Mouse (Mus musculus) cerebellum, adult 2 months (tissue): ENCODE results near the gene Wipf1. TPM values are rescaled to one million over a fixed set of nuclear protein-coding genes. Genes with fewer than 3 reads are reported as not detected.
A peak's percentile ranks its signal among the peaks of the same experiment; 100 is the strongest.

ENCODE experiments used
- DNase-seq, 2 experiments: peaks; one replicate each; pipeline ENCODE4 v3.0.0; 2021
- H3K27ac ChIP-seq: fragments of 200-500 bp; 2 replicates; pipeline ENCODE4 v1.5.1; 2012; ENCODE audit warnings: low read length, control low read depth, inconsistent platforms; ENCODE audit not compliant: insufficient read depth
- H3K27me3 ChIP-seq: fragments of 200-500 bp; 2 replicates; pipeline ENCODE4 v1.6.1; 2012; ENCODE audit warnings: inconsistent platforms, mild to moderate bottlenecking, low read length, moderate library complexity; ENCODE audit not compliant: control insufficient read depth, insufficient read depth
- H3K4me1 ChIP-seq: fragments of 200-500 bp; 2 replicates; pipeline ENCODE4 v1.6.1; 2011; ENCODE audit warnings: low read length; ENCODE audit not compliant: control insufficient read depth, insufficient read depth
- H3K4me3 ChIP-seq: fragments of 200-500 bp; replicated peaks from 2 replicates; pipeline ENCODE3; 2011; ENCODE audit warnings: mild to moderate bottlenecking, low read depth, low read length, control low read depth; ENCODE audit not compliant: insufficient read depth
- CTCF ChIP-seq: fragments of 200-500 bp; IDR thresholded peaks from 2 replicates; pipeline ENCODE4 v1.5.1; 2011; ENCODE audit warnings: low read depth, mild to moderate bottlenecking, control low read depth, low read length, moderate library complexity, borderline replicate concordance; ENCODE audit not compliant: insufficient read depth
- POLR2A ChIP-seq: fragments of 200-500 bp; IDR thresholded peaks from 2 replicates; pipeline ENCODE4 v1.6.1; 2011; ENCODE audit warnings: low read length, control low read depth, borderline replicate concordance; ENCODE audit not compliant: insufficient read depth
- WGBS: fragments of 180-500 bp; shearing (Covaris S2); methylation state at CpG from one replicate; pipeline ENCODE4 v1.1.7; 2018; 5-methylcytosine and 5-hydroxymethylcytosine counted together
- polyA plus RNA-seq: library from polyadenylated mRNA; depleted of rRNA; stranded (reverse); fragments of >200 nt; gene quantifications from 2 replicates; pipeline ENCODE4 v1.2.3, GENCODE M21; 2012

The Wipf1 gene
- polyA plus RNA-seq, 1 experiment, result 7.2 TPM

GRCm38 (mm10) chr2:73496329-73496685 lies 33.2 kb downstream of the Wipf1 start:
- WGBS, result 81% methylated on average over 4 of the region's 4 CpGs

GRCm38 (mm10) chr2:73495617-73496328 lies 33.8 kb downstream of the Wipf1 start:
- Histone ChIP-seq H3K27ac (no peak overlapping the region), H3K4me1 (no peaks in the 10 kb centered on the region), H3K4me3 (no peak overlapping the region), H3K27me3 (no peaks in the 10 kb centered on the region)
- 81% methylated on average over 16 of the region's 16 CpGs for WGBS
- DNase-seq, result no peak
- TF ChIP-seq POLR2A (no peak), CTCF (no peak)

More at GRCm38 (mm10) chr2:73496329-73496685, 33.2 kb downstream of the Wipf1 start:
- H3K27ac ChIP-seq, result no peak overlapping the region
- DNase-seq, result no peak
- no peaks in the 10 kb centered on the region for H3K4me1 ChIP-seq
- no peaks in the 10 kb centered on the region for H3K27me3 ChIP-seq
- H3K4me3 ChIP-seq, result no peak overlapping the region
- TF ChIP-seq POLR2A, result no peak

- no peak for DNase-seq
- TF ChIP-seq CTCF (no peak), POLR2A (no peak)
- H3K27me3 ChIP-seq, result no peaks in the 10 kb centered on the region
- no peaks in the 10 kb centered on the region for H3K4me1 ChIP-seq
- no peak overlapping the region for H3K4me3 ChIP-seq
- H3K27ac ChIP-seq, result no peak overlapping the region
- WGBS, result 85% methylated on average over 3 of the region's 3 CpGs
These were observed 36.0 kb downstream of the Wipf1 start for GRCm38 (mm10) chr2:73493517-73493916.

GRCm38 (mm10) chr2:73491442-73492241 lies 37.9 kb downstream of the Wipf1 start:
- Histone ChIP-seq H3K4me1 (no peaks in the 10 kb centered on the region), H3K27ac (no peak overlapping the region), H3K27me3 (no peaks in the 10 kb centered on the region), H3K4me3 (no peak overlapping the region)
- peak; percentile 15 to 19 for DNase-seq
- WGBS, result 52% methylated on average over 9 of the region's 9 CpGs
- TF ChIP-seq POLR2A (no peak), CTCF (peak; percentile 42; the same call in 1 of the 2 replicates)

- WGBS, result 92% methylated on average over 1 of the region's 1 CpGs
- DNase-seq, result no peak
- TF ChIP-seq POLR2A (no peak), CTCF (no peak)
- H3K4me1 ChIP-seq, result no peaks in the 10 kb centered on the region
- H3K27me3 ChIP-seq, result no peaks in the 10 kb centered on the region
- no peak overlapping the region for H3K4me3 ChIP-seq
- no peak overlapping the region for H3K27ac ChIP-seq
These were observed 39.1 kb downstream of the Wipf1 start for GRCm38 (mm10) chr2:73490466-73490865.

- no peak for TF ChIP-seq POLR2A
- no peak for TF ChIP-seq CTCF
- WGBS, result 81% methylated on average over 8 of the region's 8 CpGs
- Histone ChIP-seq H3K4me3 (no peak overlapping the region), H3K4me1 (no peaks in the 10 kb centered on the region), H3K27me3 (no peaks in the 10 kb centered on the region), H3K27ac (no peak overlapping the region)
- DNase-seq, result no peak
These were observed 43.4 kb downstream of the Wipf1 start for GRCm38 (mm10) chr2:73486120-73486601.

GRCm38 (mm10) chr2:73485236-73486119 lies 44.1 kb downstream of the Wipf1 start:
- no peak overlapping the region for H3K27ac ChIP-seq
- H3K4me1 ChIP-seq, result no peaks in the 10 kb centered on the region
- H3K27me3 ChIP-seq, result no peaks in the 10 kb centered on the region
- TF ChIP-seq CTCF (no peak), POLR2A (no peak)
- no peak overlapping the region for H3K4me3 ChIP-seq
- DNase-seq, result no peak
- 88% methylated on average over 26 of the region's 26 CpGs for WGBS
